8 mouse cellular contexts compared by ENCODE assay signal in the genomic region with DNA sequence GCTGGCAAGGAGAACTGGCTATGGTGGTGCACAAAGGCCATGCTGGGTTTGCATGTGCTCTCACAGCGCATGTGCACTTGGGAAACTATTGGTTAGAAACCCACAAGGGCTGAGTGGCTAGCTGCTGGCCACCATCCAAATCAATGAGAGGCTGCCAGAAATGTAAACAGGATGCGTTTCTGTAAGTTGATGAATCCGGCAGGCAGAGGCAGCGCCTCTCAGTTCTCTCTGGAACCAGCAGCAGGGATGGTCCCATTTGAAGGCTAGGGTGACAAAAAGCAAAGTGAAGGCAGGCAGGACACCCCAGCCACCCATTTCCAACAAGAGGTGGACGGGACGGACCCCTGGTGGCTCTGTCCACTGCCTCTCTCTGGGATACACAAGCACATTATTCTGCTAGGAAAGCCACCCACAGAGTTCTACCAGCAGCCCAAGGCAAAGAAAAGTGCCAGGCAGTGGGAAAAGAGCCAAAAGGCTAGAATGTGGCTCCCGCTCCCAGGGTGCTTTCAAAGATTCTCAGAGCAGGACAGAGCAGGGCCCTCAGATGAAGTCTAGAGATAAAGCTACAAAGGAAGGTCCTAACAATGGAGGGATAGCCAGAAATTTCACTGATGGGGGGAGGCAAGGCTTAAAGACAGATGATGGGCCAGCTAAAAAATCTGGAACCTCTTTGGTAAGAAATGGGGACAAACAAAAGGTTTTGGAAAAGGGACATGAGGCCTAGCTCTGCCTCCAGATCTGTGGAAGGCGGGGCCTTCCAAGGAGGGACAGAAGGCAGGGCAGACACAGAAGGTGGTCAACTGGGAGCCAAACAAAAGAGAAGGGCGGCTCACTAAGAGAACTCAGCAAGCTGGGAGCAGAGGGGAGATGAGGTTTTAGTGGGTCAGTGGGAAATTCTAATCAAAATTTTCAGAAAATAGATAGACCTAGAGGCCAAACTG. TPM values are rescaled to one million over a fixed set of nuclear protein-coding genes. Genes with fewer than 3 reads are reported as not detected.
A peak's percentile ranks its signal among the peaks of the same experiment; 100 is the strongest.
DNase-seq lines count a peak whose midpoint lies in the region; ATAC-seq and TF ChIP-seq lines count a peak whose summit lies in the region.

No protein-coding gene starts in this region.

- H3K36me3 ChIP-seq in intestine, postnatal 0 days (ENCODE audit: control insufficient read depth, insufficient read depth): no peaks in the 10 kb centered on the region

- whole genome bisulfite sequencing in intestine, postnatal 0 days: 51% methylated on average over 9 of the region's 9 CpGs

- ATAC-seq in granulocyte monocyte progenitor cell, adult 5-6 weeks (replicated peaks; ENCODE audit: poor library complexity, severe bottlenecking): peak; percentile 49
- no peak for ATAC-seq in intestine, postnatal 0 days
- ATAC-seq in megakaryocyte, adult 5-6 weeks (ENCODE audit: poor library complexity, severe bottlenecking): peak; percentile 28

- intact Hi-C loops in left cerebral cortex, postnatal 36 days (cut with DNase I): loop anchor here (5.0 kb wide), 1 partner anchor 36 kb away; no protein-coding TSS in a partner anchor

- no peak overlapping the region for H3K9ac ChIP-seq in intestine, postnatal 0 days (ENCODE audit: low read depth, low read length)

- H3K4me2 ChIP-seq in intestine, postnatal 0 days (replicated peaks; ENCODE audit: low read depth): no peak overlapping the region

- DNase-seq in adrenal gland, postnatal 10 days: peak; percentile 66
- DNase-seq in cerebellum, postnatal 25 days: peak; percentile 63 to 67
- DNase-seq in left cerebral cortex, postnatal 36 days (ENCODE audit: low spot score in 2 of 2): peak; percentile 40 to 48
- DNase-seq in right cerebral cortex, postnatal 4 days: peak; percentile 52
- DNase-seq in B cell, adult 2 months: no peak

- peaks cover 11% of the 10 kb centered on the region; the same call in 1 of the 2 replicates for H3K4me1 ChIP-seq in intestine, postnatal 0 days (replicated peaks; ENCODE audit: control insufficient read depth, insufficient read depth, low read length)

- TF ChIP-seq CTCF in intestine, postnatal 0 days (IDR thresholded peaks at IDR 0.05; ENCODE audit: low read depth): peak; percentile 21; the same call in 1 of the 2 replicates

- H3K27me3 ChIP-seq in intestine, postnatal 0 days (replicated peaks; ENCODE audit: control insufficient read depth, insufficient read depth, low read length): no peaks in the 10 kb centered on the region

- peak overlapping the region; percentile 71 for H3K27ac ChIP-seq in intestine, postnatal 0 days (ENCODE audit: low read depth, low read length)

- no peak overlapping the region for H3K4me3 ChIP-seq in intestine, postnatal 0 days (ENCODE audit: low read depth, low read length)

- no peaks in the 10 kb centered on the region for H3K9me3 ChIP-seq in intestine, postnatal 0 days (ENCODE audit: control insufficient read depth)

RNA-seq across cellular contexts. Expression of a gene that starts 39.0 kb away (rescaled TPM):
- total RNA-seq in adrenal gland, postnatal 10 days (2021): 100 to 1,000 TPM; 113 to 121 TPM
- 42.3 and 44.7 TPM in 2 replicates for total RNA-seq in granulocyte monocyte progenitor cell, adult 5-6 weeks (2014; fragmentation: Nextera tagmentation)
- 34.9 and 35.3 TPM in 2 replicates for total RNA-seq in granulocyte monocyte progenitor cell, adult 5-6 weeks (2017)
- polyA plus RNA-seq in intestine, postnatal 0 days (2015; fragmentation: Nextera tagmentation; extraction: Ambion mirVana): 13.8 and 14.4 TPM in 2 replicates
- 10 to 100 TPM; 67.4 to 86.6 TPM for total RNA-seq in left cerebral cortex, postnatal 36 days (2021)
- 21.0 and 24.6 TPM in 2 replicates for total RNA-seq in megakaryocyte, adult 5-6 weeks (2015)
- total RNA-seq in megakaryocyte, adult 5-6 weeks (2017): 15.9 and 20.3 TPM in 2 replicates

Comparison
In these comparisons a context has a peak if more than half of its experiments do, and no peak if none do; other contexts are left out.
1. DNase-seq: peak in adrenal gland, postnatal 10 days (single experiment), cerebellum, postnatal 25 days (2 of 2), left cerebral cortex, postnatal 36 days (2 of 2) and right cerebral cortex, postnatal 4 days (single experiment); none in B cell, adult 2 months (0 of 2).